Mouse (Mus musculus) kidney, adult 10 weeks (tissue): ENCODE measurements around the gene Sec14l5. TPM values are rescaled to one million over a fixed set of nuclear protein-coding genes. Genes with fewer than 3 reads are reported as not detected.

Experiments used
- polyA plus RNA-seq: library from polyadenylated mRNA; stranded (reverse); fragments of 350-450 nt; fragmentation: Illumina TruSeq; extraction: RNeasy Lipid Tissue Mini Kit (QIAGEN cat#74804); gene quantifications from one replicate; pipeline ENCODE4 v1.2.3, GENCODE M21; 2014; ENCODE audit warnings: low read depth, low replicate concordance

Sec14l5 gene
- polyA plus RNA-seq, result not detected

GRCm38 (mm10) chr16:5147037-5147385, at the start of gene Sec14l5:
TSS of gene Sec14l5 (plus strand) at chr16:5147109.

DNA sequence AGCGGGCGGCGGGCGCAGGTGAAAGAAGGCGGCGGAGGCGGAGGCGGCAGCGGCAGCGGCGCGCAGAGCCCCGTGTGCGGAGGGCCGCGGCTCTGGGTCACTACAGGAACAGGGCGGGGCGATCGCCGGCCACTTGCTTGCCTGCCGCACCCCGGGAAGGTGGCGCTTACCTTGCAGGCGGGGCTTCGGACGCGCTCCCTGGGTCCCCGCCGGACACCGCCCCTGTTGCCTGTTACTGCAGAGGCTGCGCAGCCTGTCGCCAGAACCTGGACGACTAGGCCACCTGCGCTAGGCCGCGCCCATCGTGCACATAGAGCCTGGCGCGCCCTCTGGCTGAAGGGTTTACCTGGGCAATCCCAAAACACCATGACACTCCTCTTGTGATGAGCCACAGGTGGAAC, 14.5 kb upstream of the Sec14l5 start, which contains the start of gene Ppl:
Ppl (minus strand) TSS at position 21 of the 401 bp plus-strand sequence.

DNA sequence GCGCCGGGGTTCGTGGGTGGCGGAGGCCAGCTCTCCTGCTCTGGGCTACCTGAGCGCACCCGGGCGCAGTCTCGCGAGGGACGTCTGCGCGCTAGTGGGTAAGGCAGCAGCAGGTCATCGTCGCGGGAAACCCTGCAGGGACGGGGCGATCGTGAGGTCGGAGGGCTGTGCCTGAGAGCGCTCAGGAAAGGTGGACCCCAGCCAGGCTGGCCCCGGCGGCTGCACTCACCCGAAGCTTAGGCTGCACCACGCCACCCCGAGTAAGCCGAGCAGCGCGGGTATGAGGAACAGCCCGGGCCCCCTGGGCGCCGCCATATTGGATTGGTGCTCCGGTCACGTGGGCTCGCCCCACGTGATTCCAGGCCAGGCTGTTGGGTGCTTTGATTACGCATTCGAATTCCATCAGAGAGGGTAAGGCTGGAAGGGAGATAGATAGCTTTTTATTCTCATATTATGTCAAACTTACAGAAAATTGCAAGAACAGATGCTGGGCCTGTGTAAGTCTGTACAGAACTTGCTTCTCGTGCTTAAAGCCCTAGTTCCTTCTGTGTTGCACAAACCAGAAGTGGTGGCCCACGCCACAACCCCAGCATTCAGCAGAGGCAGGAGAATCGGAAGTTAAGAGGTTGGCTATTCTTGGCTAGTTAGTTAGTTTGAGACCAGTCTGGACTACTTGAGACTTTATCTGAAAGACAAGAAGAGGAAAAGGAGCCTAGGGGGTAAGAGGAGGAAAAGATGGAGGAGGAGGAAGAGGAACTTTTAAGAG, 56.9 kb downstream of the Sec14l5 start, which contains the start of gene Nagpa:
Nagpa (minus strand) TSS at position 345 of the 766 bp plus-strand sequence.

DNA sequence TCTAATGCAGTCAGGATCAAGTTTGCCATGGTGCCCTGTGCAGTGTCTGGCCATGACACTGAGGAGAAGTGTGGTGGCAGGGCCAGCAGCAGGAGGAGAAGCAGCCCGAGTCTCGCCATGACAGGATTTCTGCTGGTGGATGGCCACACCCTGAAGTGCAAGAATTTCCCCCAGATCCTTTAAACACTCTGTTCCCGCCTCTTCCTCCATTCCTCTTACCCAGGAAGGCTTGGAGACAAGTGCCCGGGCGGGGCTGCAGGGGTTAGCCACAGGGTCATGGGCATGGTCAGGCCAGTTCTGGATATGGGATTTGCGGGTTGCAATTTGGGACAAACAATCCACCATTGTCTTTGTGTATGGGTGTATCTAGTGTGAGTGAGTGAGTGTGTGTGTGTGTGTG, 75.2 kb downstream of the Sec14l5 start, which contains the start of gene AU021092:
AU021092 (minus strand) TSS at position 160 of the 400 bp plus-strand sequence.

GRCm38 (mm10) chr16:5233418-5234313, 86.8 kb downstream of the Sec14l5 start, which contains the start of gene Alg1:
TSS of gene Alg1 (plus strand) at chr16:5233621.

Other genes starting within 250 kb of the Sec14l5 start
- 7.2 TPM for gene Nudt16l1, start 208.3 kb upstream of the Sec14l5 start, polyA plus RNA-seq
- gene Anks3, start 182.9 kb upstream of the Sec14l5 start, polyA plus RNA-seq, result 4.9 TPM
- gene Sept12, start 149.3 kb upstream of the Sec14l5 start, polyA plus RNA-seq, result not detected
- not detected for gene Smim22, start 139.8 kb upstream of the Sec14l5 start, polyA plus RNA-seq
- 1.3 TPM for gene Rogdi, start 133.6 kb upstream of the Sec14l5 start, polyA plus RNA-seq
- 82.7 TPM for gene Glyr1, start 97.2 kb upstream of the Sec14l5 start, polyA plus RNA-seq
- gene Ubn1, start 97.1 kb upstream of the Sec14l5 start, polyA plus RNA-seq, result 19.7 TPM
- gene Ppl, start 14.7 kb upstream of the Sec14l5 start, polyA plus RNA-seq, result 1.7 TPM
- gene Nagpa, start 56.9 kb downstream of the Sec14l5 start, polyA plus RNA-seq, result 0.53 TPM
- 0.57 TPM for gene AU021092, start 75.2 kb downstream of the Sec14l5 start, polyA plus RNA-seq
- 0.77 TPM for gene Alg1, start 86.5 kb downstream of the Sec14l5 start, polyA plus RNA-seq
- 2.7 TPM for gene Eef2kmt, start 108.9 kb downstream of the Sec14l5 start, polyA plus RNA-seq